Mouse (Mus musculus): ENCODE results near the gene Hist3h2a.

Hist3h2a gene

DNA sequence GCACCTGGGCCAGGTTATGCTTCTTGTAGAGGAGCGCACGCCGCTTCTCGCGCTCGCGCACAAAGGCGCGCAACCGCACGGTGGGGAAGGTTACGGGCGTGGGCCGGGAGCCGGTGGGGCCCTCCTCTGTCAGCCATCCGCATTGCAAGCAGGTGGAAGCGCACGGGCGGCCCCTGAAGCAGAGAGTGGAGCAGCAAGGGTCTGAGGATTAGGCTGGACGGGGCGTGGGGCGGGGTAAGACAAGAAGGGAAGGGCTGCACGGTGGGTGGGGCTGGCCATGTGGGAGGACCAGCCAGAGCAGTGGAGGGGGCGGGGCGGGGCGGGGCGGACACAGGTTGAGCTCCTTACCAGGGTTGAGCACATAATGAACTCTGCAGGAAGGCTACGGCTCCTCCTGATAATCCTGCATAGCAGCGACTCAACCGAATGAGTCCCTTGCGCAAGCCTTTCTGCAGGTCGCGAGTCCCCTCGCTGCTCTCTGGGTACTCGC lies 39.9 kb downstream of the Hist3h2a start:
- no peak for DNase-seq

- DNase-seq = no peak
Observed at GRCm38 (mm10) chr11:58995061-58995806, 40.7 kb downstream of the Hist3h2a start.

GRCm38 (mm10) chr11:58995807-58996370 lies 41.4 kb downstream of the Hist3h2a start:
- DNase-seq = no peak

DNA sequence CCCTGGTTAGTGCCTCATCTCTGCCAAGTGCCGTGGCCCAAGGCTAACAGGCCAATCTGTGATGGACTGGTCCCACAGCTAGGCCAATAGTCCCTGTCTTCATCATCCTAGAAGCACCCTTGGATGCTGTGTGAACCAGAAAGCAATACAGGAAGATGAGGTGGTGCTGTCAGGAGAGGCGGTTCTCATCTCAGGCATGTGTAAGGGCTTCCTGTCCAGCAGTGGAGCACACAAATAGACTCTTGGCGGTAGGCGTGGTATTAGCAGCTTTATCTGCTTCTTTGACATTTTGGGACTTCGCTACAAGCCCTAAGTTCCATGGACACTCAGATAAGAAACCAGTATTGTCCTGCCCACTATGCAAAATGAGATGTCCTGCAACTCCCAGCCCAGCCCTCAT lies 43.1 kb downstream of the Hist3h2a start:
- no peak for DNase-seq

GRCm38 (mm10) chr11:58999158-58999557 lies 44.7 kb downstream of the Hist3h2a start:
- no peak for DNase-seq

DNA sequence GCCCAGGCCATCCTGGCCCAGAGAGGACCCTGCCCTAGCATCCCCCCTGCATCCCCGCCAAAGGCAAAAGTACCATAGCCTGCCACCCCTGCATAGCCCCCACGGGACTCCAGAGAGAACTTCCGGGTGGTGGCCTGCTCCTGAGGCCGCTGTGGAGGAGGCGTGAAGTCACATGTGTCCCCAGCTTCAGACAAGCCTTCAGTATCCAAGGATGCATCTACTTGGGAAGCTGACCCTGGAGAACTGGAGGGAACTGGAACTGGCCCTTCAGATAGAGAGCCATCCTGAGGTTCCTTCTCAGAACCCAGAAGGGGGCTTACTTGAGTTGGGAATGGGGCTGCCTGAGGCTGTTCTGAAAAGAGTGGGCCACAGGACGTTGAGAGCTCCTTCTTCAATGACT lies 45.3 kb downstream of the Hist3h2a start:
- no peak for DNase-seq

DNA sequence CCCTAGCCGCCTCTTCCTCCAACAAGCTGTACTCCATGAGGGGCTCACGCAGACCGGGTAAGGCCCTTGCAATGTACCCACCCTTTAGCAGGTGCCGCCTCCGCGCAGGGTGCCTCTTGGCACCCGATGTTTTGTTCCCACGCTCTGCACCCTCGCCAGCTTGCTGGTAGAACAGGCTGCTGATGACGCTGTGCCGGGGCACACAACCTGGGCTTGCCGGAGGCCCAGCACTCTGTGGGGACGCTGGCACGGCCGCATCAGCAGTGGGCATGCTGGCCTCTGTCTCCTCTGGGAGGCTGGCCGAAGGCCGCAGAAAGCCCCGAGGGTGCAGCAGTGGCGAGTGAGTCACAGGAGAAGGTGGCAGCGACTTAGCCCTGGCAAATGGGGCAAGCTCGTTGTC lies 46.1 kb downstream of the Hist3h2a start:
- no peak for DNase-seq

GRCm38 (mm10) chr11:59002327-59003079 lies 48.0 kb downstream of the Hist3h2a start:
- no peak for DNase-seq

Data from cerebellum, adult 9-10 months (tissue).